Mouse (Mus musculus) spleen, adult 2 months (tissue): ENCODE measurements at regions not wholly inside any gene's neighbourhood (a gene's known extent, or its start where the extent isn't known, plus 50 kb on each side); places are given as distances from the start of the nearest gene placed in this dataset.
"Not testable (repeated sequence)": the region's sequence is repeated elsewhere in the genome, so short reads cannot be mapped to it uniquely, and the experiment has no call there.

Experiments
- DNase-seq, 2 experiments: peaks; one replicate each; pipeline versions ENCODE4 v3.0.0 to v3.0.0-alpha.2; 2012 to 2021; ENCODE audit warnings: low spot score in 2 of 2, low read depth in 1 of 2
- H3K27ac ChIP-seq: fragments of 200-500 bp; 2 replicates; pipeline ENCODE4 v1.5.1; 2012; ENCODE audit warnings: low read length, inconsistent platforms; ENCODE audit not compliant: insufficient read depth
- H3K27me3 ChIP-seq: fragments of 200-500 bp; 2 replicates; pipeline ENCODE4 v1.6.1; 2012; ENCODE audit warnings: mild to moderate bottlenecking, moderate library complexity, low read length, inconsistent platforms; ENCODE audit not compliant: control insufficient read depth, insufficient read depth
- H3K36me3 ChIP-seq: fragments of 200-500 bp; 2 replicates; pipeline ENCODE4 v1.6.1; 2012; ENCODE audit warnings: mild to moderate bottlenecking, low read length, inconsistent platforms; ENCODE audit not compliant: control insufficient read depth, insufficient read depth
- H3K4me1 ChIP-seq: fragments of 200-500 bp; 2 replicates; pipeline ENCODE4 v1.6.1; 2011; ENCODE audit warnings: inconsistent platforms; ENCODE audit not compliant: control insufficient read depth, insufficient read depth, insufficient read length
- H3K4me3 ChIP-seq: fragments of 200-500 bp; 2 replicates; pipeline ENCODE4 v1.5.1; 2011; ENCODE audit warnings: mild to moderate bottlenecking, inconsistent platforms; ENCODE audit not compliant: insufficient read depth, insufficient read length; ENCODE audit errors: extremely low read depth
- CTCF ChIP-seq: fragments of 200-500 bp; IDR thresholded peaks from 2 replicates; pipeline ENCODE4 v1.5.1; 2011; ENCODE audit warnings: mild to moderate bottlenecking, inconsistent platforms; ENCODE audit not compliant: insufficient read depth, insufficient read length, insufficient replicate concordance; ENCODE audit errors: extremely low read depth
- POLR2A ChIP-seq: fragments of 200-500 bp; IDR thresholded peaks from 2 replicates; pipeline ENCODE4 v1.6.1; 2011; ENCODE audit warnings: low read depth, low read length, inconsistent platforms
- WGBS: fragments of 180-500 bp; shearing (Covaris S2); methylation state at CpG from one replicate; pipeline ENCODE4 v1.1.7; 2018; 5-methylcytosine and 5-hydroxymethylcytosine counted together

DNA sequence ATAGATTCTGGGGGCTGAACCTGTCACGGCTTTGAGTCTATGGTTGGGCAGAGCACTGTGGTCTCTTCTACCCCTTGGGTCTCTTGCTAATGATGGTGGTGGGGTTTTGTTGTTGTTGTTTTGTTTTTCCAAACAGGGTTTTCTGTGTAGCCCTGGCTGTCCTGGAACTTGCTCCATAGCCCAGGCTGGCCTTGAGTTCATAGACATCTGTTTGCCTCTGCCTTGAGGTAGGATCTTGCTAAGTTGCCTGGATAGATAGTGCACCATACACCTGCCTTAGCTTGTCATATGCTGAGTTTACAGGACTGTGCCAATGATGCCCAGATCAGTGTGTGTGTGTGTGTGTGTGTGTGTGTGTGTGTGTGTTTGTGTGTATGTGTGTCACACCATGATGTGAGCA is 121.6 kb upstream of the Cpsf6 start:
- Histone ChIP-seq H3K27me3 (no peaks in the 10 kb centered on the region), H3K4me3 (no peak overlapping the region), H3K4me1 (no peaks in the 10 kb centered on the region), H3K27ac (no peak overlapping the region), H3K36me3 (no peaks in the 10 kb centered on the region)
- no peak for DNase-seq
- 89% methylated on average over 1 of the region's 1 CpGs for WGBS
- TF ChIP-seq POLR2A (no peak), CTCF (no peak)

DNA sequence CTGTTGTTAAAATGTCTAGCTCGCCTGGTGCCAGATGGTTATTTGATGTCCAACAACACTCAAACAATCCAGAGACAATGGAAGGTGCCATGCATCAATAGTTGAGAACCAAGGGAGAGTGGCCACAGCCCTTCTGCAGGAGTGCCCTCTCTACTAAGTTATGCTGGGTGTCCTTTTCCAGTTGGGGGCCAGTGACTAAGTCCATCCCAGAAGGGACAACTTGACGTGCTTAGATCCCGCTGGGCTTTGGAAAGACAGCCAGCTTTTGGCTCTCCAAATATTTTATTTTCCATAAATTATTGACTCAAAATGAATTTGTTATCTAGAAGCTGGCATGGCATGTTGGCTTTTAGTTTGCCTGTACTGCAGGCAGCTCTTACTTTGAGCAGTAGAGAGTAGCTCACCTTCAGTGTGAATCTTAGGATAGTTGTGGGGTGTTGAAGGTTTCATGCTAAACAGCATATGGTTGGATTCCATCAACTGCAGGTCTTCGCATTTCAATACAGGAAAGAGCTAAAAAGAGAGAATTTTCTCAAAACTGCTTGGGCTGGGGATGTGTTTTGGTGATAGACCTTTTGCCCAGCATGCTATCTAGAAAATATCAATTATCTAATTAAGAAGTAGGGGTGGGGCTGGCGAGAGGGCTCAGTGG is 120.8 kb upstream of the Cpsf6 start:
- H3K4me3 ChIP-seq, result no peak overlapping the region
- no peaks in the 10 kb centered on the region for H3K27me3 ChIP-seq
- no peak for DNase-seq
- no peak for TF ChIP-seq CTCF
- no peak for TF ChIP-seq POLR2A
- no peak overlapping the region for H3K27ac ChIP-seq
- H3K4me1 ChIP-seq, result no peaks in the 10 kb centered on the region
- WGBS, result 93% methylated on average over 5 of the region's 5 CpGs
- H3K36me3 ChIP-seq, result no peaks in the 10 kb centered on the region

- TF ChIP-seq CTCF (no peak), POLR2A (no peak)
- Histone ChIP-seq H3K36me3 (no peaks in the 10 kb centered on the region), H3K4me3 (no peak overlapping the region), H3K27me3 (no peaks in the 10 kb centered on the region), H3K27ac (no peak overlapping the region), H3K4me1 (no peaks in the 10 kb centered on the region)
- 87% methylated on average over 6 of the region's 6 CpGs for WGBS
- DNase-seq, result no peak
Measured at GRCm38 (mm10) chr10:117499864-117500453, 120.1 kb upstream of the Cpsf6 start.

GRCm38 (mm10) chr10:117499177-117499863 is 119.5 kb upstream of the Cpsf6 start:
- H3K27me3 ChIP-seq, result no peaks in the 10 kb centered on the region
- TF ChIP-seq CTCF (no peak), POLR2A (no peak)
- H3K4me1 ChIP-seq, result no peaks in the 10 kb centered on the region
- no peak overlapping the region for H3K4me3 ChIP-seq
- no peak overlapping the region for H3K27ac ChIP-seq
- no peaks in the 10 kb centered on the region for H3K36me3 ChIP-seq
- WGBS, result 87% methylated on average over 8 of the region's 8 CpGs
- DNase-seq, result no peak

- TF ChIP-seq CTCF, result no peak
- TF ChIP-seq POLR2A, result no peak
- peaks cover 3% of the 10 kb centered on the region; the same call in 1 of the 2 replicates for H3K4me1 ChIP-seq
- H3K27me3 ChIP-seq, result no peaks in the 10 kb centered on the region
- no peak overlapping the region for H3K27ac ChIP-seq
- no peak for DNase-seq
- H3K36me3 ChIP-seq, result no peaks in the 10 kb centered on the region
- WGBS, result 77% methylated on average over 6 of the region's 6 CpGs
- H3K4me3 ChIP-seq, result no peak overlapping the region
Measured at GRCm38 (mm10) chr10:117498497-117498896, 118.7 kb upstream of the Cpsf6 start.

- Histone ChIP-seq H3K36me3 (no peaks in the 10 kb centered on the region), H3K4me1 (peaks cover 3% of the 10 kb centered on the region; the same call in 1 of the 2 replicates), H3K27ac (no peak overlapping the region), H3K4me3 (no peak overlapping the region), H3K27me3 (no peaks in the 10 kb centered on the region)
- 80% methylated on average over 16 of the region's 16 CpGs for WGBS
- TF ChIP-seq POLR2A (no peak), CTCF (no peak)
- no peak for DNase-seq
Measured at GRCm38 (mm10) chr10:117497565-117498256, 117.9 kb upstream of the Cpsf6 start.

DNA sequence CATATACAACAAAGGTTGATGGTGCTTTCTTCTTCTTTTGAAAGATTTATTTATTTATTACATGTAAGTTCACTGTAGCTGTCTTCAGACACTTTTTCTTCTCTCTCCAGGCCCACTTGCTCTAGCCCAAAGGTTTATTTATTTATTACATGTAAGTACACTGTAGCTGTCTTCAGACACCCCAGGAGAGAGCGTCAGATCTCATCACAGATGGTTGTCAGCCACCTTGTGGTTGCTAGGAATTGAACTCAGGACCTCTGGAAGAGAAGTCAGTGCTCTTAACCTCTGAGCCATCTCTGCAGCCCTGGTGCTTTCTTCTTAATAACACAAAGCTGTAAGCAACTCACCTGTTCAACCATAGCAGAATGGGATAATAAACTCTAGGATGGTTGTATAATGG is 117.3 kb upstream of the Cpsf6 start:
- H3K4me3 ChIP-seq, H3K27me3 ChIP-seq, H3K27ac ChIP-seq, H3K36me3 ChIP-seq, DNase-seq, H3K4me1 ChIP-seq: not testable (repeated sequence)
- WGBS, result 93% methylated on average over 1 of the region's 1 CpGs
